ENCODE assay signal across 18 mouse cellular contexts in the genomic region with DNA sequence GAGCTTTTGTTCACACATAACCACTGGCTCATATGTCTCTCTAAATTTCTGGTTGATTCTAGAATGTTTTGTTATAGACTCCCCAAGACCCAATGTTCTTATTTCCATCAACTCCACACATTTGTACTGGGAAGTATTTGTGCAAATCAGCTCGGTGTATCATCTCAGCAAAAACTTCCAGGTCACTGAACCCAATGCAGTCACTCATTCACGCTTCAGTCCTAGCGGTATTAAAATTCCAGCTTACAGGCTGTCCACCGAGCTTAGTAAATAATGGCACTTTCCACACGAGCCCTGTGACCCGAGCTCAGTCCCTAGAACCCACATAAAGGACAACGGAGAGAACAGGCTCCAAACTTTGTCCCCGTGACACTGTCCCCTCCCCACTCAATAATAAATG.
"Had no signal": no experiment of that assay in that cellular context is flagged by ENCODE, and none has a peak within 500 bp of the region (broad histone marks: within the 10 kb centered on the region; RNA-seq: fewer than 3 reads in every experiment).

No protein-coding gene starts in this region.

- ATAC-seq: midbrain, embryonic 16.5 days had no signal

- H3K27me3 ChIP-seq: midbrain, embryonic 12.5 days; neural tube, embryonic 13.5 days; neural tube, embryonic 15.5 days had no signal

- H3K9ac ChIP-seq: lung, embryonic 14.5 days; midbrain, embryonic 12.5 days; neural tube, embryonic 13.5 days; neural tube, embryonic 15.5 days had no signal

- H3K36me3 ChIP-seq: midbrain, embryonic 10.5 days; midbrain, embryonic 12.5 days; neural tube, embryonic 13.5 days; neural tube, embryonic 15.5 days had no signal

- DNase-seq: lung, adult 18-20 months; lung, embryonic 14.5 days; lung, postnatal 10 days; lung, postnatal 4 days; midbrain, embryonic 14.5 days; right cerebral cortex, adult 18-20 months; right cerebral cortex, postnatal 25 days; right cerebral cortex, postnatal 4 days; spleen, adult 18-20 months; thymus, adult 18-20 months; thymus, postnatal 14 days; thymus, postnatal 36 days had no signal

- H3K4me3 ChIP-seq: midbrain, embryonic 10.5 days; midbrain, embryonic 12.5 days; myocyte; neural tube, embryonic 13.5 days; neural tube, embryonic 15.5 days had no signal

- H3K9me3 ChIP-seq: midbrain, embryonic 10.5 days; midbrain, embryonic 12.5 days; neural tube, embryonic 13.5 days; neural tube, embryonic 15.5 days had no signal

- H3K4me2 ChIP-seq: lung, embryonic 14.5 days; midbrain, embryonic 12.5 days; neural tube, embryonic 13.5 days; neural tube, embryonic 15.5 days had no signal

- H3K27ac ChIP-seq: midbrain, embryonic 10.5 days; midbrain, embryonic 12.5 days; neural tube, embryonic 13.5 days; neural tube, embryonic 15.5 days had no signal
